Mouse (Mus musculus) cerebellum, adult 2 months (tissue): ENCODE data around the gene Hip1.

Experiments used
- CTCF ChIP-seq: fragments of 200-500 bp; IDR thresholded peaks from 2 replicates; pipeline ENCODE4 v1.5.1; 2011; ENCODE audit warnings: low read depth, mild to moderate bottlenecking, control low read depth, low read length, moderate library complexity, borderline replicate concordance; ENCODE audit not compliant: insufficient read depth
- POLR2A ChIP-seq: fragments of 200-500 bp; IDR thresholded peaks from 2 replicates; pipeline ENCODE4 v1.6.1; 2011; ENCODE audit warnings: low read length, control low read depth, borderline replicate concordance; ENCODE audit not compliant: insufficient read depth

GRCm38 (mm10) chr5:135383771-135384170 is 161.1 kb downstream of the Hip1 start:
- TF ChIP-seq POLR2A (no peak), CTCF (no peak)
